Mouse (Mus musculus): ENCODE results near the gene Lmx1b. TPM values are rescaled to one million over a fixed set of nuclear protein-coding genes. Genes with fewer than 3 reads are reported as not detected.

The Lmx1b gene
- under 1 TPM; 0.13 to 0.25 TPM for total RNA-seq (2021)
- long read RNA-seq, experiment 1, result 0 reads
- long read RNA-seq, experiment 2, partial matches to known transcripts, result 0 of 1 reads
- long read RNA-seq, experiment 2, other reads (novel, unspliced or antisense), result 1 of 1 reads

DNA sequence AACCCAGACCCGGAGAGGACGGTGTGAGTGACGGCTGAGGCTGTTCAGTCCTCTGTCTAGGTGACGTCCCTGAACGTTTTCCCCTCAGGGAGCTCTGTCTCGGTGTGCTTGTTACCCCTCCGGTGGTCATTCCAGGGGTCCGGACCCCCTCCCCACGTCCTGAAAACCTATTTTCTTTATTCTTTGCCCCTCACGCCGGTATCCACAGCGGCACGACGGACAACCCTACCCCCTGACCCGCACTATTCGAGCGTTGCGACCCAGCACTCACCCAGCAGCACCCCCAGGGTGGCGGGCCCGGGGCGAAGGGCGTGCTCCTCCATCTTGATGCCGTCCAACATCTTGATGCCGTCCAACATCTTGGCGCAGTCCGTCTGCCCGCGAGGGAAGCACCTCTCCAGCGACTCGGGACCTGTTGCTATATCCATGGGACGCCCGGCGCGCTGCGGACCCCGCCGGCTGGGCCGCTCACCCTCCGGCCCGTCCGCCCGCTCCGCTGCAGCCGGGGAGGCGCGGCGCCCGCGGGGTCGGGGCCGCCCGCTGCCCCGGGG lies at the start of gene Lmx1b:
Gene Lmx1b (minus strand): TSS at position 341 of the 551 bp plus-strand sequence.
- no peak for DNase-seq
- intact Hi-C loops (cut with DNase I), result no loop called here

DNA sequence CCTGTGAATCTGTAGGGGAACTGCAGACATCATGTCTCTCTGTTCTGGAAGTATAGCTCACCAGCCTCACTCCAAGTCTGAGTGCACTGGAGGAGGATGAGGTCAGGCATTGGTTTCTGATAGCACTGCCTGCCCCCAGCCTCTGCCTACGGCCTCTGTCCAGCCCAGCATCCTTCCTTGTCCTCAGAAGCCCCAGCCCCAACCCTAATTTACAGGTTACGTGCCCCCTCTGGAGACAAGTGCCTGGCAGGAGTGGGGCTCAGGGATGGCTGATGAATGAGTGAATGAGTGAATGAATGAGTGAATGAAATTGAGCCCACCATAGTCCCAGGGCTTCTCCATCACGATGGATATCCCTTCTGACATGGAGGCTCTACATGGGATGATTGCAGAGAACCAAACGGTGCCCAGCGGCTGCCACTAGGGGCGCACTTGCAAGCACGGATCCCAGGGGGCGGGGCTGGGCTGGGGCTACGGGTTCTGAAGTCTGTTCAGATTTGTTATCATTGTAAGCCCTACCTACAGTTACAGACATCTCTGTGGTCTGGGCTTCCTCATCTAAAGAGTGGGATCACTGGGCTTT lies 49.7 kb upstream of the Lmx1b start:
- no peak for DNase-seq
- intact Hi-C loops (cut with DNase I), result no loop called here

DNA sequence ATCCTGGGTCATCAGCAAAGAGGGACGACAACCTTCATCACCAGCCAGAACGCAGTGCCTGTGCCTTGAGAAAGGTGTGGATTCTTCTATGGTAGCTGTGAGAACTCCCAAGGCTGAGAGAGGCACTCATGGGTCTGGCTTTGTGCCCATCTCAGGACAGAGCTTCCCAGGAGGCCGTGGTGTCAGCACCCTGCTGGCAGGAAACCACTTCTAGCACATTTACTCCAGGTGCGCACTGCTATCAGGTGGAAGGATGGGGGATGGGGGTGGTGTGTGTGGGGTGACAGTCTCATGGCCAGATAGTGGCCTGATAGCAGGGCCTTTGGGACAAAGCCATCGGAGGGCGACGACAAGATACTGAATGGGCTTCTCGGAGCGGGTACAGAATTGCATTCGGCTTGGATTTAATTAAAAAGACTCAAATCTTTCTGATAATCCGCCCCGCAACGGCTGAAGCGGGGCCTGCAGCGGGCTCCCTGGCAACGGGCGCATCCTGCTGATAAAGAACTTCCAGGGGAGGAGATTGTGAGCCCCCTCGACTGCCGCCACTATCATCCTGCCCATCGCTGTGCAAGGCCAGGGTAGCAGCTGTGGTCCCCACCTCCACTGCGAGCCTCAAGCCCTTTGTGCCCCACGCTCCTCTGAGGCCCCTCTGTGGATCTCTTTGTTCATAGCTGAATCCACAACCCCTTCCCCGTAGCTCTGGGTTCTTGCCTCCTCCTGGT lies 49.0 kb upstream of the Lmx1b start:
- intact Hi-C loops (cut with DNase I), result no loop called here
- DNase-seq, result no peak

DNA sequence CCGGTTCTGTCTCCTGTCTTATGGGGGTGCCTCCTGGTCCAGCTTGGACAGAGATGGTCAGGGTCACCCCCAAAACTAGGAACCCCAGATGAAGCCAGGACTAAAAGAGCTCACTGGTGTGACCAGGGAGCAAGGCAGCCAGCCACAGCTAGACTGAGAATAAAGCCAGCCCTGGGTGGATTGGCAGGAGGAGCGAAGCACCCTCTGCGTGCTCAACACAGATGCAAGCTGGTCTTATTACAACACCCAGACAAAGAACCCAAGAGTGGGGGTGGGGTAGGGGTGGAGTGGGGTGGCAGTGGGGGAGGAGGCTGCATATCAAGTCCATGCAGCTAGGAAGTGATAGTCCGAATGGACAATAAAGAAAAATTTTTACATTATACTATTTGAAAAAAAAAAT lies 43.3 kb upstream of the Lmx1b start:
- intact Hi-C loops (cut with DNase I), result loop anchor here (2.0 kb wide), 1 partner anchor 51 kb away; no protein-coding TSS in a partner anchor
- no peak for DNase-seq

DNA sequence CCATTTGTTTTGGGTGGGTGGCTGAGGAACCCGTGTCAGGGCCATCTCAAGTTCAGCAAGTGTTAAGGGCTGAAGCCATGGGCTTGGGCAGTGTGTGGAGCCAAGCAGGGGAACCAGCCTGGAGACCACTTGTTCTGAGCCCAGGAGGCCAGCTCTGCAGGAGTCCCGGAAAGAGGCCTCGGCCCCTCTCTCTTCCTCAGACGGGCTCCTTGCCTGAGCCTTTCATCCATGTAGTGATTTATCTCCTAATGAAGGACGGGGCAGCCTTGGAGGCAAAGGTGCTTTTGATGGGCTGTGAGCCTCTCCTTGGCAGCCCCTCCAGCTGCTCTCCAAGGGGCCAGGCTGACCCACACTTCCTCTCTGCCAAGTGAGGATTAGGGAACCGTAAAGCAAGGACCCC lies 42.8 kb upstream of the Lmx1b start:
- intact Hi-C loops (cut with DNase I), result loop anchor here (2.0 kb wide), 1 partner anchor 52 kb away; no protein-coding TSS in a partner anchor
- DNase-seq, result no peak

DNA sequence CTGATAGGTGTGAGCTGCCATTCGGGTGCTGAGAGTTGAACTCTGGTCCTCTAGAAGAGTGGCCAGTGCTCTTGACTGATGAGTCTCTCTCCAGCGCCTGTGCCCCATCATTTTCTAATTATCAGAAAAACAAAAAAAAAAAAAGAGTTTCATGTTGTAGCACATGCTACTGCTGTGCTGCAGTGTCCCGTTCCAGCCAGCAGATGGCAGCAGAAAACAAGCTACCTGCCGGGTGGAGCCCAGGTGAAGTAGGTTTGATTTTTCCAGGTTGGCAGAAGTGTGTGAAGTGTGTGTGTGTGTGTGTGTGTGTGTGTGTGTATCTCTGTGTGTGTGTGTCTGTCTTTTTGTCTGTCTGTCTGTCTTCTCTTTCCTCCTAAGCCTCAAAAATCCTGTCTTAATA lies 41.9 kb upstream of the Lmx1b start:
- intact Hi-C loops (cut with DNase I), result loop anchor here (2.0 kb wide), 1 partner anchor 53 kb away; no protein-coding TSS in a partner anchor
- peak; percentile 29 to 31 for DNase-seq

DNA sequence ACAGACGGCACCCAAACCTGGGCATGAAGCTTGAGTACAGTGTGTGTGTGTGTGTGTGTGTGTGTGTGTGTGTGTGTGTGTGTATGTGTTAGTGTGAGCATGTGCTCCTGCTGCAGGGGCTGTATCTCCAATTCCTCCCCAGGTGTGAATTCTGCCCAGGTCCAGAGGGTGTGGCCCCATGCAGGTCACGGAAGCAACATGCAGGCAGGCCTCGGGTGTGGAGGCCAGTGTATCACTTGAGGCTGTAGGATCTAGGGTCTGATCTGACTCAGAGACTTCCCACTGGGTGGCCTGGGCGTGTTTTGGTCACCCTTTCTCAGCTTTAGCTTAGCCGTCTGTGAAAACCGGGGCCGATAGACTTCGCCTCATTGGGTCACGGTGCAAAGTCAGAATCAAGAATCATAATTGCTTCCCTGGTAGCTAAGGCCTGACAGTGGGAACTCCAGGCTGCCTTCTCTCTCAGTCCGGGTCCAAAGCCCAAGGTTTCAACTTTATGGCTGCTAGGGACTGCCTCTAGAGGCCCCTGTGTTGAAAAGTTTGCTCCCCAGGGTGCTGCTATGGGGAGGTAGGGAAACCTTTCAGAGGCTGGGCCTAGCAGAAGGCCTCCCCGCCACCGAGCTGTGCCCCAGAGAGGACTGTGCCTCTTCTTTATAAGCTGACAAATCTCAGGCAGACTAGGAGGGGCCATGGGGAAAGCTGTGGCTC lies 38.8 kb upstream of the Lmx1b start:
- intact Hi-C loops (cut with DNase I), result no loop called here
- no peak for DNase-seq

DNA sequence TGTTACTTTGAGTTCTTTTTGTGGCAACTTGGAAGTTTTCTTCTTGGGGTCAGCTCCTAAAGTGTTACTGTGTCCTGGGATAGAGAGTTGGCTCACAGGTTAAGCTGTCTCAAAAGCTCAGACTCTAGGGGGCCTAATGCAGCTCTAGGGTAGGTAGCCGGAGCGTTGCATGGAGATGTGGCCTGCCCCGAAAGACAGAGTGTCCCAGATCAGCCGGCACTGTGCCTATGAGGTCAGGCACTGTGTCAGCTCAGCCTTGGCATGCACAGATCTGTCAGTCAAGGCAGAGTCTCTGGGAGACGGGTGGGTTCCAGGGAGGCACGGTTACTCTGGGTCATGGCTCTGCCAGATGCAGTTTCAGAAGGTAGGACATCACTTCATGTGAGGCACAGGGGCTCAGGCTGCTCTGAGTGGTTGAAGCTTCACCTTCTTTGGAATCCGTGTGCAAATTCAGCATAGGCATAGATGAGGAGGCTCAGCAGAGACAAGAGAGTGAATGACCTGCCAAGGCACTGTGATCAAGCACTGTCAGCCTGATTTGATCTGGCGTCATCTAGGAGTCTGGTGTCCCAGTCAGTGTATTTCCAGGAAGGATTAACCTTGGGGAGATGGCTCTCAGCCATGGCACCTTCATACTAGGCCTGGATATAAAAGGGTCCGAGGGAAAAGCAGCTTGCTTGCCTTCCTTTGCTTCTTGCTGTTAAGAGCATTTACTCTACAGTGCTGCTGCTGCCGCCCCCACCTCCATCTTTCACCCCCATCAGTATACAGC lies 32.6 kb upstream of the Lmx1b start:
- intact Hi-C loops (cut with DNase I), result no loop called here
- no peak for DNase-seq

DNA sequence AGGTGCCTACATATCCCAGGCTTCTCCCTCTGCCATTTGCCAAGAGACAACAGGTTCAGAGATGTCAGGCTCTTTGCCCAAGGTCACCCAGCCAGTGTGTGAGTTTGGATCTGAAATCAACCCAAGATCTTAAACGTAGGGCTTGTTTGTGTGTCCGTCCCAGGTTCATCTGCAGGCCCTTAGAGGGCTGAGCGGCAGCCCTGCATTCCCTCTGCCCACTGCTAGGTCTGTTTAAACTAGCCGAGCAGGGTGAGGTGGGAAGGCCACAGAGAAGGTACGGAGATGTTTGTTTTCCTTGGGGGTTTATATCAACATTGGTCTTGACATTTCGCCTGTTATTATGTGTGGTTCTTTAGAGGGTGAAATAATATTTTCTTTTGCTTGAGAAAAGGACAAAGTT lies 28.4 kb upstream of the Lmx1b start:
- intact Hi-C loops (cut with DNase I), result no loop called here
- DNase-seq, result no peak

DNA sequence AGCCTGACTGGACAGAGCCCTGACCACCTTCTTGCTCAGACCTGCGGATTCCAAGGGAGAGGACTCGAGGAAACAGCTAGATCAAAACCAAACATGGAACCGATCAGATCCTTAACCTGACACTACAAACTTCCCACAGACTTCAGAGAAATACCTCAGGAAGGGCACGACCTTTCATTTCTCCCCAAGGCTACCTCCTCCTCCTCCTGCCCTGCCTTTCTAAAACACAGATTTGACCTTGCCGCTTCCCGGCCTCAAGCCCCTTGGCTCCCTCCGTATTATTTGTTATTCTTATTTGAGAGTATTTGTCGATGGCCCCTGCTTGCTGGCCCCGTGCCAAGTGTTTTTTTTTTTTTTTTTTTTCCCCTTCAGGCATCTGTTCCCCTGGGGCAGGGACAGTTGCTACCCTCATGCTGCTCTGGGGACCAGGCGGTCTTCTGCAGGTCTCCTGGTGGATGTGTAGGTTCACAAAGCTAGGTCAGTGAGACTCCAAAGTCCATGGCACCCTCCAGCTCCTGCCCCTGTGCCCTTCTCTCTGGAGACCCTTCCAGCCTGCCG lies 26.2 kb upstream of the Lmx1b start:
- intact Hi-C loops (cut with DNase I), result no loop called here
- DNase-seq, result no peak

DNA sequence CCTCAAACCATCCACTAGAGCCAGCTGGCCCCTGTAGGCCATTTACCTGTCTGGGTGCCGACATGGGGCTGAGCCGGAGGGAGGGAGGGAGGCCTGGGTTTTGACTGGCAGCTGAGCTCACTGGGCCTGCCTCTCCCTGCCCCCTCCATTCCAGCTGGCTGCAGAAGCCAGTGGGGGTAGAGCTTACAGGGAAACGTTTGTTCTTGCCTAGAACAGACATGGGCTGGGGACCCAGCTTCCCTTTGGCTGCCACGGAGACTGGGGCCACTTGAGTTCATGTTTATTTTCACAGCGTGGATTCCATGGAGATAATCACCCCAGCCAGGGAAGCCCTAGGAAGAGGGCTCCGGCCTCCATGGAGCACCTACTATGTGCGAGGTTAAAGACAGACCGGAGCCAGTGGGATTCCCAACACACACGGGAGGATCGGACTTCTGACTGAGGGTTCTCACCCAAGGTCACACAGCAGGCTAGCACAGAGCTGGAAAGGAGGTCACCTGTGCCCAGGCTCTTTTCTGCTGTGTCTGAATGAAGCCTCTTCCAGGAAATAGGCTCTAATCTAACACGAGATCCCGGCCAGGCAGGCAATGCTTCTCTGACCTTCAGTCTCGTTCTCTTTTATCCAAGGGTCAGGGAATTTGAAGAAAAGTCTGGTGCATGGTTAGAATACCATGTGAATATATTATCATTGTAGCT lies 25.2 kb upstream of the Lmx1b start:
- intact Hi-C loops (cut with DNase I), result no loop called here
- DNase-seq, result no peak

DNA sequence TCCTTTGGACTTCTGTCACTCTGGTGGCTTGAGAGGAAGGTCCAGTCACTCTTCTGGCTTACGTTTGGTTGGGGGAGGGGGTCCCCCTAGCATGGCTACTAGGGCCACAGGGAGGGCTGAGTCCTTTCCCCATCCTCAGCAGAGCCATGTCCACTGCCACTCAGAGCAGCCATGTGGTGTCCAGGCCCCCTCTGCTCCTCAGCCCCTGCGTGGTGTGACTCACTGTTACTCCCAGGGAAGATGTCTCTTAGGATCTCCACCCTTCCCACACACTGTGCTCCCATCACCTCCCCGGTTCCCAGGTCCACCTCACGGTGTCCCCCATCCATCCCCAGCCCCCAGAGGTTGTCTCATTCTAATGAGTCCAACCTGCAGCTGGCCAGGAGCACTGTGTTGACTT lies 24.4 kb upstream of the Lmx1b start:
- intact Hi-C loops (cut with DNase I), result no loop called here
- DNase-seq, result no peak

DNA sequence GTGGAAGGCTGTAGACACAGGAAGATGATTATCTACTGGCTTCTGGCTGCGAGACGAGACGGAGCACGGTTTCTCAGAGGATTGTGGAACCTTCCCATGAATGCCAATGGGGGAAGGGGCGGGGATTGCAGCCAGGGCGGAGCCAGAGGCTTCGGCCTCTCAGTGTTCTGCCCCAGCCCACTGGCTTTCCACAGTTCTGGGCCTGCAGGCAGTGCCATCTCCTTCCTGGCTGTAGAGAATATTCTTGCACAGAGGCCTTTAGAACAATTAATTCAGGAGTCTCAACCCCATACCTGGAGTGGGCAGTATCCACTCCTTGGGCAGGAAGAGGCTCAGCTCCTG lies 18.9 kb upstream of the Lmx1b start:
- no peak for DNase-seq
- intact Hi-C loops (cut with DNase I), result no loop called here

DNA sequence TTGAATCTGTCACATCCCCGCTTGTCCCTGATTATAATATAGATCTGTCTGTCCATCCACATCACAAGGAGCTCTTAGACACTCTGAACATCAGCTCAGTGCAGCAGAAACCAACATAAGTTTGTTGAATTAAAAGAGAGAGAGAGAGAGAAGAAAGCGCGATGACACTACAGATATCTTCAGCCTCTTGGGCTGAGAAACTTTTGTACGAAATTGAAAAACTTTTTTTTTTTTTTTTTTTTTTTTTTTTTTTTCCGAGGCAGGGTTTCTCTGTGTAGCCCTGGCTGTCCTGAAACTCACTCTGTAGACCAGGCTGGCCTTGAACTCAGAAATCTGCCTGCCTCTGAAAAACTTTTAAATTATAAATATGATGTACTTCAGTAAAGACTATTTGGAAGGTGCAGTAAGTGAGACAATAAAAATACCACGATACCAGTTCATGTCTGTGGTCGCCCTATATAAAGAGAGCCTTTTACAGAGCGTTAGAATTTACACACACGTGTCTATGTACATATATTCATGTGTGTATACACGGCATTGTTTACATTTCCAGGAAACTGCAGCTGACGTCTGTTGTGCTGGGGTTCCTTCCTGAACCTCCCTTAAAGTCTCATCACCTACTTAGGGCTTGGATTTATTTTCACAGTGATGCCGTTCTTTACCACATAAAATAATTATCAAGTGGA lies 18.4 kb upstream of the Lmx1b start:
- no peak for DNase-seq
- intact Hi-C loops (cut with DNase I), result no loop called here

DNA sequence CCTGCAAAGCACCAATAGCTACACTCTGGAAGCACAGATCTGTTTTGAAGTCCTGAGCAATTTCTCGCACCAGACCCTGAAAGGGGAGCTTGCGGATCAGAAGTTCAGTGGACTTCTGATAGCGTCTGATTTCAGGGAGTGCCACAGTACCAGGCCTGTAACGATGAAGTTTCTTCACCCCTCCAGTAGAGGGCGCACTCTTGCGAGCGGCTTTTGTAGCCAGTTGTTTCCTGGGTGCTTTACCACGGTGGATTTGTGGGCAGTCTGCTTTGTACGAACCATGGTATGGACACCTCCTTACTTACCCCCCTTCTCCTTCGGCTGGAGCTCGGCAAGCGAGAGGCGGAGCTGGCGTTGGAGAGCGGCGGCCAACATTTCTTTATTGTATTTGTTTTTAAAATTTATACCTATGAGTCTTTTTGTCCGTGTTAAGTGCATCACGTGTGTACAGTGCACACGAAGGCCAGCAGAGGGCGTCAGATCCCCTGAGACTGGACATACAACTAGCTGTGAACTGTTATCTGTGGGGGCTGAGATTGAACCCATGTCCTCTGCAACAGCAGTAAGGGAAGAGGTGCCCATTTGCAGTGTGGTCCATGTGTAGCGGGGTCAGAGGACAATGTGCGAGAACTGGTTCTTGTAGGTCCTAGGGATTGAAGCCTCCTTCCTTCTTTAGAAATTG lies 12.3 kb upstream of the Lmx1b start:
- DNase-seq, result no peak
- intact Hi-C loops (cut with DNase I), result no loop called here

DNA sequence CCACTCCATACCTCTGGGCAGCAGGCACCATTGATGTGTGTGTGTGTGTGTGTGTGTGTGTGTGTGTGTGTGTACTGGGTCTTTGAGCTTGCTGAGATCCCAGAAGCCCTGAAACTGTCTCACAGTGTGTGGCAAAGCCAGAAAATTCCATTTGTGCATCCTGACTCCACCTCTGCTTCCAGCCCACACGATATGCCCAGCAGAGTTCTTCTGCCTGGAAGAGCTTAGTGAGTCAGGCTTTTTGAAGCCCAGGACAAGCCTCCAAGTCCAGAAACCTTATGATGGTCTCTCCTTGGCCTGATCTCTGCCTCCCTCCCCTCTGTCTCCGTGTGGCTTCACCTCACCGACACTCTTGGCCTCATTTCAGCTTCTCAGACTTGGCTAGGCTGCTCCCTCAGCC lies 9.1 kb upstream of the Lmx1b start:
- intact Hi-C loops (cut with DNase I), result no loop called here
- DNase-seq, result no peak

DNA sequence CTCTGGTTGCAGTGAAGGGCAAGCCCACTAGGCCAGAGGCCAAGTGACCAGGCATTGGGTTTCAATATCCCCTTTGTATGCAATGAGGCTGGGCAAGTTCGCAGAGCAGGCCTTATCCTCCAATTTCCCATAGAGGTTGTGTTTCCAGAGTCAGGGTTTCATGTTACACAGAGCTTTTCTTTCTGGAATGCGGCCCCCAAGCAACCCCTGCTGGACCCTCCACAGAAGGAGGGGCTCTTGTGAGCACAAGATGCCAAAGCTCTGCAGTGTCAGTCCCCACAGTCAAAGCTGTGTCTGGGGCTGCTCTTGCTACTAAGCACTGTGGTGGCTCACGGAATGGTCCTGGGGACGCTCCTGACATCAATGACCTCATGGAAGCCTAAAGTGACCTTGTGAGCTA lies 8.6 kb upstream of the Lmx1b start:
- intact Hi-C loops (cut with DNase I), result no loop called here

DNA sequence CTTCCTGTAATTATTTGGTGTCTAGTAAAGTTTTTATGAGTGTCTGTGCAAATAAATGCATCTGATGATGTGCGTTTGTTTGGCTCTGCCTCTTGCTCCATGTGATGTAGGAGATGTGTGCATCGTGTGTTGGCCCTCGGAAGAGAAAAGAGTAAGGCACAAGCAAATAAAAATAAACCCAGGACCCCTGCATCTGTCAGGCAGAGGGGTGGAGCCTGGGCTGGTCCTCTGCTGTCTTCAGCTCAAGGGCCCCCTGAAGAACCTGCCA lies 5.9 kb upstream of the Lmx1b start:
- no peak for DNase-seq
- intact Hi-C loops (cut with DNase I), result no loop called here

More for the DNA sequence above, 8.6 kb upstream of the Lmx1b start:
- no peak for DNase-seq
